In the genomic region with DNA sequence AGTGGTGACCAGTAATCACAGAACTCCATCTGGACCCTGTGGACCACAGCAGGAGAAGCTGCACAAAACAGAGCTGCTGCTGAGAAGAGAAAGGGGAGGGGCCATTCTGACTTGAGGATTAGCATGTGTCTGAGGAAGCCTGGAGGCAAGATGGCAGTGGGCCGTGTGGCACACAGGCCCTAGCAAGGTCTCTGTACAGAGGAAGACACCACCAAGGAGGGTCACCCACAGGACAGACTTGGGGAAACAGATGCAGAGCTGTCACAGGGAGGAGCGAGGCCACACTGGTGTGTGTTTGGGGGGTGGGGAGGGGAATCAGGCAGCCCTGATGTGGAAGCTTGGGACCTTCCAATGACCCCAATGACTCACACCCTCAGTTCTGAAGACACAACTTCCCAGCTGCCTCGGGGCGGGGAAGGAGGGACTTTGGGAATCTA, we compare ENCODE assay signal across 11 mouse cellular contexts.
A peak's percentile ranks its signal among the peaks of the same experiment; 100 is the strongest.
DNase-seq lines count a peak whose midpoint lies in the region; ATAC-seq and TF ChIP-seq lines count a peak whose summit lies in the region.
"Had no signal": no experiment of that assay in that cellular context is flagged by ENCODE, and none has a peak within 500 bp of the region (broad histone marks: within the 10 kb centered on the region; RNA-seq: fewer than 3 reads in every experiment).

No protein-coding gene starts in this region.

- no peak for TF ChIP-seq CTCF in kidney, postnatal 0 days (IDR thresholded peaks at IDR 0.05; ENCODE audit: low read depth)
- no peak for TF ChIP-seq CTCF in kidney, adult 2 months (conservative IDR thresholded peaks at IDR 0.05; ENCODE audit: insufficient read depth, insufficient read length, low read depth, low read length)

- peak; percentile 53; the same call in 1 of the 2 replicates for ATAC-seq in kidney, postnatal 0 days (replicated peaks; ENCODE audit: low FRiP score, low read depth)
- peak; percentile 44; the same call in 1 of the 2 replicates for ATAC-seq in limb, embryonic 15.5 days (ENCODE audit: insufficient number of reproducible peaks, low FRiP score, low TSS enrichment, low read depth)

- no peak overlapping the region for H3K4me2 ChIP-seq in kidney, postnatal 0 days (ENCODE audit: low read length)
- no peak overlapping the region for H3K4me2 ChIP-seq in limb, embryonic 15.5 days
- H3K4me2 ChIP-seq: liver, embryonic 13.5 days; neural tube, embryonic 12.5 days had no signal

- H3K9ac ChIP-seq in kidney, postnatal 0 days (ENCODE audit: low read depth, low read length): no peak overlapping the region
- no peak overlapping the region for H3K9ac ChIP-seq in limb, embryonic 15.5 days
- H3K9ac ChIP-seq: liver, embryonic 13.5 days; neural tube, embryonic 12.5 days had no signal

- H3K27me3 ChIP-seq in kidney, postnatal 0 days (ENCODE audit: insufficient read depth, low read length): no peaks in the 10 kb centered on the region
- H3K27me3 ChIP-seq in kidney, adult 2 months (replicated peaks; ENCODE audit: control insufficient read depth, insufficient read depth, low read length): no peaks in the 10 kb centered on the region
- H3K27me3 ChIP-seq in limb, embryonic 15.5 days: no peaks in the 10 kb centered on the region
- H3K27me3 ChIP-seq: liver, embryonic 13.5 days; neural tube, embryonic 12.5 days had no signal

- H3K36me3 ChIP-seq in kidney, postnatal 0 days (ENCODE audit: insufficient read depth, low read length): no peaks in the 10 kb centered on the region
- H3K36me3 ChIP-seq in kidney, adult 2 months (ENCODE audit: control insufficient read depth, insufficient read depth, low read length): no peaks in the 10 kb centered on the region
- no peaks in the 10 kb centered on the region for H3K36me3 ChIP-seq in limb, embryonic 15.5 days
- H3K36me3 ChIP-seq: liver, embryonic 13.5 days; neural tube, embryonic 12.5 days had no signal

- H3K9me3 ChIP-seq in kidney, postnatal 0 days (replicated peaks; ENCODE audit: low read length): no peaks in the 10 kb centered on the region
- no peaks in the 10 kb centered on the region for H3K9me3 ChIP-seq in limb, embryonic 15.5 days
- H3K9me3 ChIP-seq: liver, embryonic 13.5 days; neural tube, embryonic 12.5 days had no signal

- WGBS in kidney, postnatal 0 days: 39% methylated on average over 4 of the region's 4 CpGs
- 47% methylated on average over 4 of the region's 4 CpGs for WGBS in kidney, adult 2 months
- WGBS in limb, embryonic 15.5 days: 28% methylated on average over 4 of the region's 4 CpGs

- H3K4me1 ChIP-seq in kidney, postnatal 0 days (replicated peaks; ENCODE audit: insufficient read depth, low read length): peaks cover 9% of the 10 kb centered on the region; the same call in 1 of the 2 replicates
- no peaks in the 10 kb centered on the region for H3K4me1 ChIP-seq in kidney, adult 2 months (ENCODE audit: control insufficient read depth, insufficient read depth, low read length)
- peaks cover 26% of the 10 kb centered on the region for H3K4me1 ChIP-seq in limb, embryonic 15.5 days
- H3K4me1 ChIP-seq: liver, embryonic 13.5 days had no signal

- H3K27ac ChIP-seq in kidney, postnatal 0 days: no peak overlapping the region
- no peak overlapping the region for H3K27ac ChIP-seq in kidney, adult 2 months (ENCODE audit: insufficient read depth, low read depth, low read length)
- H3K27ac ChIP-seq in limb, embryonic 15.5 days: no peak overlapping the region
- H3K27ac ChIP-seq: liver, embryonic 13.5 days; neural tube, embryonic 12.5 days had no signal

- TF ChIP-seq POLR2A in kidney, adult 2 months (IDR thresholded peaks at IDR 0.05; ENCODE audit: low read depth, low read length): no peak

- H3K4me3 ChIP-seq in kidney, postnatal 0 days (replicated peaks; ENCODE audit: low read depth, low read length): no peak overlapping the region
- H3K4me3 ChIP-seq in kidney, adult 2 months (ENCODE audit: insufficient read depth, low read depth, low read length): no peak overlapping the region
- H3K4me3 ChIP-seq in limb, embryonic 15.5 days: no peak overlapping the region
- H3K4me3 ChIP-seq: liver, embryonic 13.5 days; neural tube, embryonic 12.5 days had no signal

- DNase-seq in adrenal gland, adult 2 months: peak; percentile 56
- DNase-seq in adrenal gland, postnatal 4 days (ENCODE audit: low spot score in 2 of 2): no peak
- peak; percentile 57 for DNase-seq in kidney, postnatal 0 days (ENCODE audit: low spot score)
- no peak for DNase-seq in kidney, adult 2 months
- DNase-seq in ZHBTc4 (ENCODE audit: low read depth, low spot score): peak; percentile 25
- DNase-seq in layer of hippocampus, postnatal 36 days: no peak
- DNase-seq in retina, embryonic 14.5 days (ENCODE audit: low spot score): no peak
- DNase-seq: heart, postnatal 36 days; liver, embryonic 13.5 days had no signal

Comparison
In these comparisons a context has a peak if more than half of its experiments do, and no peak if none do; other contexts are left out.
1. DNase-seq: peak in adrenal gland, adult 2 months (single experiment), kidney, postnatal 0 days (single experiment) and ZHBTc4 (single experiment); none in adrenal gland, postnatal 4 days (0 of 2), kidney, adult 2 months (single experiment), layer of hippocampus, postnatal 36 days (0 of 2) and retina, embryonic 14.5 days (single experiment).